Comparison of ENCODE assay signal across 20 mouse cellular contexts in the genomic region with DNA sequence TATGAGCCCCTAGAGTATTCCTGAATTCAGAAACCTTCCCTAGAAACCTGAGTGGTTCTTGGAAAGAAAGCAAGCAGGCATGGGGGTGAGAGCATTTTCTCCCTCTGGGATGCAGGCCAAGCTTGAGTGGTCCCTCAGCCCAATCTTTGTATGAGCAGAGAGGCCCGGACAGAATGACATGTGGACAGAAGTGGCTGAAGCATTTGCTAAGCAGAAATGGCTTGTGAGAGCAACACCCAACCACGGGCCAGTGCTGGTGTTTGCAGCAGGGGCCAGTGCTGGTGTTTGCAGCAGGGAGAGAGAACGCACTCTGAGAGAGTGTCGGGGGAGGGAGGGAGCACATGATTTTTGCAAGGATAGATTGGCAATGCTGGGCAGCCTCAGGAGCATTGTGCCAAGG.
DNase-seq lines count a peak whose midpoint lies in the region; ATAC-seq and TF ChIP-seq lines count a peak whose summit lies in the region.
"Had no signal": no experiment of that assay in that cellular context is flagged by ENCODE, and none has a peak within 500 bp of the region (broad histone marks: within the 10 kb centered on the region; RNA-seq: fewer than 3 reads in every experiment).

No protein-coding gene starts in this region.

- no peak overlapping the region for H3K9ac ChIP-seq in hindbrain, postnatal 0 days (replicated peaks; ENCODE audit: low read length)
- no peak overlapping the region for H3K9ac ChIP-seq in hindbrain, embryonic 16.5 days (ENCODE audit: low read depth, low read length)
- no peak overlapping the region for H3K9ac ChIP-seq in neural tube, embryonic 15.5 days (replicated peaks)
- H3K9ac ChIP-seq: hindbrain, embryonic 14.5 days; liver, embryonic 15.5 days had no signal

- H3K4me1 ChIP-seq in hindbrain, postnatal 0 days (ENCODE audit: insufficient read depth, low read length) = peaks cover 4% of the 10 kb centered on the region; the same call in 1 of the 2 replicates
- peaks cover 2% of the 10 kb centered on the region for H3K4me1 ChIP-seq in hindbrain, embryonic 16.5 days (ENCODE audit: control insufficient read depth, insufficient read depth, low read depth, low read length)
- H3K4me1 ChIP-seq in neural tube, embryonic 15.5 days = peaks cover 8% of the 10 kb centered on the region
- H3K4me1 ChIP-seq: liver, embryonic 15.5 days; megakaryocyte, embryonic 14.5 days had no signal

- H3K27ac ChIP-seq in hindbrain, postnatal 0 days = no peak overlapping the region
- H3K27ac ChIP-seq in hindbrain, embryonic 16.5 days (ENCODE audit: low read depth, low read length) = no peak overlapping the region; the same call in 1 of the 2 replicates
- H3K27ac ChIP-seq in neural tube, embryonic 15.5 days (replicated peaks) = no peak overlapping the region
- H3K27ac ChIP-seq: heart, adult 2 months; hindbrain, embryonic 14.5 days; liver, embryonic 15.5 days had no signal

- ATAC-seq in hindbrain, postnatal 0 days = peak; percentile 39; the same call in 1 of the 2 replicates
- no peak for ATAC-seq in hindbrain, embryonic 16.5 days
- ATAC-seq in neural tube, embryonic 15.5 days (ENCODE audit: low FRiP score) = peak; percentile 39; the same call in 1 of the 2 replicates
- ATAC-seq: midbrain, embryonic 16.5 days had no signal

- no peak overlapping the region for H3K4me2 ChIP-seq in hindbrain, postnatal 0 days (ENCODE audit: low read depth, low read length)
- H3K4me2 ChIP-seq in hindbrain, embryonic 16.5 days (ENCODE audit: low read length) = no peak overlapping the region
- H3K4me2 ChIP-seq in neural tube, embryonic 15.5 days = no peak overlapping the region
- H3K4me2 ChIP-seq: hindbrain, embryonic 14.5 days; liver, embryonic 15.5 days had no signal

- H3K4me3 ChIP-seq in hindbrain, postnatal 0 days (ENCODE audit: low read length) = no peak overlapping the region
- H3K4me3 ChIP-seq in hindbrain, embryonic 16.5 days (ENCODE audit: low read length) = no peak overlapping the region
- H3K4me3 ChIP-seq in neural tube, embryonic 15.5 days (replicated peaks) = no peak overlapping the region
- H3K4me3 ChIP-seq: heart, adult 2 months; liver, embryonic 15.5 days; megakaryocyte, embryonic 14.5 days had no signal

- H3K27me3 ChIP-seq in hindbrain, postnatal 0 days (ENCODE audit: insufficient read depth, low read length) = no peaks in the 10 kb centered on the region
- H3K27me3 ChIP-seq in hindbrain, embryonic 16.5 days (replicated peaks; ENCODE audit: control insufficient read depth, insufficient read depth, low read length) = no peaks in the 10 kb centered on the region; the same call in 1 of the 2 replicates
- no peaks in the 10 kb centered on the region for H3K27me3 ChIP-seq in neural tube, embryonic 15.5 days (replicated peaks)
- H3K27me3 ChIP-seq: liver, embryonic 15.5 days; megakaryocyte, embryonic 14.5 days had no signal

- 48% methylated on average over 4 of the region's 4 CpGs for WGBS in hindbrain, postnatal 0 days
- WGBS in hindbrain, embryonic 16.5 days = 48% methylated on average over 4 of the region's 4 CpGs
- WGBS in neural tube, embryonic 15.5 days = 68% methylated on average over 4 of the region's 4 CpGs

- no peak for TF ChIP-seq CTCF in hindbrain, postnatal 0 days (IDR thresholded peaks at IDR 0.05; ENCODE audit: low read depth)

- H3K36me3 ChIP-seq in hindbrain, postnatal 0 days (ENCODE audit: insufficient read depth, low read length) = no peaks in the 10 kb centered on the region
- no peaks in the 10 kb centered on the region for H3K36me3 ChIP-seq in hindbrain, embryonic 16.5 days (ENCODE audit: control insufficient read depth, insufficient read depth, low read length)
- no peaks in the 10 kb centered on the region for H3K36me3 ChIP-seq in neural tube, embryonic 15.5 days
- H3K36me3 ChIP-seq: liver, embryonic 15.5 days had no signal

- no peaks in the 10 kb centered on the region for H3K9me3 ChIP-seq in hindbrain, postnatal 0 days (ENCODE audit: low read length)
- H3K9me3 ChIP-seq in hindbrain, embryonic 16.5 days (ENCODE audit: control insufficient read depth, low read length) = no peaks in the 10 kb centered on the region
- no peaks in the 10 kb centered on the region for H3K9me3 ChIP-seq in neural tube, embryonic 15.5 days (replicated peaks)
- H3K9me3 ChIP-seq: liver, embryonic 15.5 days had no signal

- peak; percentile 7 for DNase-seq in adrenal gland, postnatal 10 days
- DNase-seq in adrenal gland, postnatal 14 days = no peak
- DNase-seq in hindbrain, postnatal 0 days (ENCODE audit: low spot score) = peak; percentile 20
- DNase-seq in neural tube, embryonic 10.5 days (ENCODE audit: extremely low spot score, low spot score) = no peak
- no peak for DNase-seq in left cerebral cortex, adult 11 months (ENCODE audit: low spot score)
- DNase-seq in urinary bladder, postnatal 25 days (ENCODE audit: low spot score) = no peak
- DNase-seq: cerebellum, adult 9-11 months; gastrocnemius, postnatal 10 days; heart, adult 2 months; heart, postnatal 10 days; kidney, adult 9 months; kidney, postnatal 36 days; layer of hippocampus, adult 9-11 months; thymus, postnatal 25 days had no signal

Comparison
In these comparisons a context has a peak if more than half of its experiments do, and no peak if none do; other contexts are left out.
1. DNase-seq: peak in adrenal gland, postnatal 10 days (single experiment) and hindbrain, postnatal 0 days (single experiment); none in adrenal gland, postnatal 14 days (single experiment), neural tube, embryonic 10.5 days (single experiment), left cerebral cortex, adult 11 months (single experiment) and urinary bladder, postnatal 25 days (single experiment).